Mouse (Mus musculus): ENCODE measurements around the gene Hsd3b2. TPM values are rescaled to one million over a fixed set of nuclear protein-coding genes. Genes with fewer than 3 reads are reported as not detected.
"Not testable (repeated sequence)": the region's sequence is repeated elsewhere in the genome, so short reads cannot be mapped to it uniquely, and the experiment has no call there.

Hsd3b2 gene
- not detected for total RNA-seq (2021)
- long read RNA-seq, experiment 1, partial matches to known transcripts, result 0 of 1 reads
- long read RNA-seq, experiment 1, other reads (novel, unspliced or antisense), result 1 of 1 reads
- long read RNA-seq, experiment 2, result 0 reads

DNA sequence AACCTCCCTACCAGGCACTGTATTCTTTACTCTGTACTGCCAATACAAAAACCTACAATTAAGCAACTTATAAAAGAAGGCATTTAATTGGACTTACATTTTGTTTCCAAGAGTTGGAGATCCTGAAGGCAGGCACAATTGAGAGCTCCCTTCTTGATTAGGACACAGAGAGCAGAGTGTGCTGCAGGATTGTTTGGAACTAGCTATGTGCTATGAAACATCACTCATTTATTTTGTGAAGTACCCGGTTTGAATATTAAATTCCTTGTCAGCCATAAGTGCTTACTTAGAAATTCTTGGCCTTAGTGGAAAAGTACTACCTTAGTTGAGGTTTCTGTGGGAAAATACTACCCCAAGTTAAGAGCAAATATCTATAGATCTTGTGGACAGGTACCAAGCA lies at the start of gene Hsd3b2:
Gene Hsd3b2, minus strand, starts transcription at position 168 of the 400 bp plus-strand sequence.
- no peak for DNase-seq (ENCODE audit: low spot score in 2 of 2)

DNA sequence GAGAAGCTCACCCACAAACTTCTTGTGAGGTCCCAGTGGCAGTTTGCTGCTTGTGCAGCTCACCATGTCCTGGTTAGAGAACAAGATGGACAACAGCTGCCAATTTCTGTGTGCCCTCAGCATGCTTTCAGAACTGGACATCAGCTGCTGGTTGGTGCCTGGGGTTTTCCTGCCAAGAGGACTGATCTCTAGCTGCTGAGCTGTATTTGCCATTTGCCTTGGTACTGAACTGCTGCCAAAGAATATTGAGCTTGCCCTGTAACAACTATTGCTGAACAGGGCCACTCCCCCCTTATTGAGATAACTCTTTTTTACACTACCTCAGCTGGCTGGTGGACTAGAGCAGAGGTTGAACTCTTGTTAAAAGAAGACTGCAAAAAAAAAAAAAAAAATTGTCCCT lies 39.8 kb upstream of the Hsd3b2 start:
- DNase-seq (ENCODE audit: low spot score in 2 of 2), result no peak

GRCm38 (mm10) chr3:98756836-98757235 lies 32.5 kb upstream of the Hsd3b2 start:
- DNase-seq (ENCODE audit: low spot score in 2 of 2), result no peak

DNA sequence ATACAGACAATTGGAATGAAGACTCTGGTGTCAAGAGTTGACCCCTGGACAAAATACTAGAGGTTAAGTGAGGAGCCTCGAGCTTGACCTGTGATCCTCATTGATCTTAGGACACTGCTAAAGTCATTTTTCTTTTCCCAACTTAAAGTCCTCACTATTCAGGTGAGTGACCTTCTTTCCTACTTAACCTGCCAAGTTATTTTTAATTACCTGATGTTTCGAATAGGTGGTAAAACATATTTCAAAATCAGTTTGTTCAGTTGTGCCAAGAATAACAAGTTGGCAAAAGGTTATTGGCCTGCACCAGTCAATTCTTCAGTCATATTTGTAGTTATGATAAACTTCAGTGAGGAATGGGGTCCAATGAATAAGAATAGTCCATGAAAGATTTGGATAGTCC lies 27.8 kb upstream of the Hsd3b2 start:
- DNase-seq (ENCODE audit: low spot score in 2 of 2), result no peak

DNA sequence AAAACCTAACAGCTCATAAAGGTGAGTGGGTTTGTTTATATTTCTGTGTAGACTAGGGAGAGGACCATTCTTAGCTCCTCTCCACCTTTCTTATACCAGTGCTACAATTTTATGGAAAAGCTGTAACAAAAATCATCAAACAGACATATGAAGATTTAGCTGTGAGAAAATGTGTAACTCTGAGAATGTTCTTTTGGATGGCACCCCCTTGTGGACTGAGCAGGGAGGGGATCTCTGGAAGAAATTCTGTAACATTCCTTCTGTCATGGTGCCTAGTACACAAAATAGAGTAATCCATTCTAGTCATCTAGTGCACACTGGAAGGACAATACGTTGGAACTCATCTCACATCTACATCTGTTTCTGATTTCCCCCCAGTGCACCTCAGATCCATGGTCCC lies 16.7 kb upstream of the Hsd3b2 start:
- not testable (repeated sequence) for DNase-seq (ENCODE audit: low spot score in 2 of 2)

DNA sequence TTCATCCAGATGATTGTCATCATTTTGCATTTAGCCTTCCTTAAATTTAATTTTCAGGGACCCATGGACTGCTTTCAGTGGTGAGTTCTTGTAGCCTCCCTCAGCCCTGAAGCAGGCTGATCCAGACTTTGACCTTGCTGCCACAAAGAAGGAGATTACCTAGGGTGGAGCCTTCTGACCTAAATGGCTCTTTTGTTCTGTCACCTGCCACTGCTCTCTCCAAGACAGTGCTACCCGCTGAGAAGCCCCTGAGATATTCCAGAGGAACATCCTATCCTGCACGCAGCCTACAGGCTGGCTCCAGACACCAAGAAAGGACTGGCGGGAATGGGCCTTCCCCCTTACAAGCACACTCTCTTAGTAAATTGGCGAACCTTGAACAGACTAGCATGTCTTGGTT lies 10.0 kb upstream of the Hsd3b2 start:
- no peak for DNase-seq (ENCODE audit: low spot score in 2 of 2)

- no peak for DNase-seq (ENCODE audit: low spot score in 2 of 2)
Measured at GRCm38 (mm10) chr3:98733724-98734123, 9.4 kb upstream of the Hsd3b2 start.

- no peak for DNase-seq (ENCODE audit: low spot score in 2 of 2)
Measured at GRCm38 (mm10) chr3:98726281-98726680, 1.9 kb upstream of the Hsd3b2 start.

DNA sequence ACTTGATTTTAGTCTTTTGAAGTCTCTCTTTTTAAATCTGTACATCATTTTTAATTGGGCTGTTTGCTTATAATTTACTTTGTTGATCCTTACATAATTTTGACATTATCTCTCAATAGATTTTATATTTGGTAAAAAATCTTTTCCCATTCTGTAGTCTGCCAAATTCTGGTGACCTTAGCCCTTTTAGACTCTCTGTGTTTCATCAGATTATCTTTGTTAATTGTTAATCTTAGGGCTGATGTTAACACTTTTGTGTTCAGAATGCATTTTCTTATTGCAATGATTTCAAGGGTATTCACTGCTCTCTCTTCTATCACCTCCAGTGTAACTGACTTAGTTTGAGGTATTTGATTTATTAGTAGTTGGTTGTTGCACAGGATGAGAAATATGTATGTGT lies 3.6 kb downstream of the Hsd3b2 start:
- DNase-seq (ENCODE audit: low spot score in 2 of 2), result no peak

DNA sequence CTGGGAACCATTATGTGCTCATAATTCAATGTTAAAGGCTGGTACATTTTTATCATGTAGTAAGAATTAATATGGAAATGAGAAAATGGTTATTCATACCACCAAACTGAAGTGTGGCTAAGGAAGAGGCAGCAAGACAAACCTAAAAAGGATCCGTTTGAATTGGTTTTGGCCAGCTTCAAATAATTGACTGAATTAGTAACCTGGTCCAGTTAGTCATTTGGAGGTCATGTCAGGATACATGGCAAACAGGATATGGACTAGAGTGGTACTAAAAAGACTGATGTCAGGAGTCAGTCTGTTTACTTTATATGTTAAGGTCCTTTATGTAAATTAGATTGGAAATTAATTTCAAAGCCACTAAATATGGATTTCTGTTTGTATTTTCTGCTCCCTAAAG lies 41.9 kb downstream of the Hsd3b2 start:
- no peak for DNase-seq (ENCODE audit: low spot score in 2 of 2)

GRCm38 (mm10) chr3:98680786-98681185 lies 43.6 kb downstream of the Hsd3b2 start:
- DNase-seq (ENCODE audit: low spot score in 2 of 2), result no peak

Other genes starting within 250 kb of the Hsd3b2 start
- not detected for gene Hsd3b4, start 214.0 kb downstream of the Hsd3b2 start, total RNA-seq (2021)
- not detected for gene Gm10681, start 135.7 kb downstream of the Hsd3b2 start, total RNA-seq (2021)
- not detected for gene Hsd3b5, start 94.3 kb downstream of the Hsd3b2 start, total RNA-seq (2021)
- not detected for gene Hsd3b3, start 38.6 kb upstream of the Hsd3b2 start, total RNA-seq (2021)
- not detected for gene Hsd3b6, start 89.9 kb upstream of the Hsd3b2 start, total RNA-seq (2021)
- not detected for gene Hsd3b1, start 135.3 kb upstream of the Hsd3b2 start, total RNA-seq (2021)
- not detected for gene Hao2, start 168.7 kb upstream of the Hsd3b2 start, total RNA-seq (2021)